Mouse (Mus musculus): ENCODE results near the gene Orai3. TPM values are rescaled to one million over a fixed set of nuclear protein-coding genes. Genes with fewer than 3 reads are reported as not detected.

Orai3 gene
- total and polyA plus RNA-seq, 3 experiments, result 10.3 to 16.9 (median 11.6) TPM

- Histone ChIP-seq H3K36me3 (replicated peaks in 1 of 2; ENCODE audit: control insufficient read depth in 1 of 2, insufficient read depth in 1 of 2, low read length in 1 of 2) (peaks cover 16 to 19% of the 10 kb centered on the region in 2 experiments), H3K4me3 (replicated peaks in 1 of 3; ENCODE audit: low read depth in 2 of 3, low read length in 2 of 3, poor library complexity in 1 of 3) (peak within 1 kb of the TSS; percentile 71 to 98 (median 87)), H3K27ac (ENCODE audit: insufficient read depth, low read depth) (peak within 1 kb of the TSS; percentile 73), H3K4me2 (ENCODE audit: insufficient read depth, low read depth, poor library complexity, severe bottlenecking) (peak within 1 kb of the TSS; percentile 87), H3K27me3 (replicated peaks) (no peaks in the 10 kb centered on the region), H3K9me3 (replicated peaks; ENCODE audit: low read length) (peaks cover 2% of the 10 kb centered on the region), H3K79me2 (replicated peaks; ENCODE audit: control insufficient read depth, extremely low read depth, insufficient read depth, poor library complexity, severe bottlenecking) (no peaks in the 10 kb centered on the region), H3K9ac (ENCODE audit: insufficient read depth, low read depth) (peak within 1 kb of the TSS; percentile 73), H3K4me1 (ENCODE audit: control insufficient read depth in 1 of 2, insufficient read depth in 2 of 2) (peaks cover 4 to 18% of the 10 kb centered on the region in 2 experiments; a peak in 3 of 4 replicates)
- in situ Hi-C loops (cut with MboI; ENCODE audit: low pct_ligation_motif_present, low pct_unique_long_range_greater_than_20kb, low sequenced_read_pairs), result no loop called here
- DNase-seq (ENCODE audit: extremely low read depth), result peak; percentile 82
- dilution Hi-C loops (cut with MboI; ENCODE audit: extremely low pct_ligation_motif_present, extremely low pct_unique_long_range_greater_than_20kb, low sequenced_read_pairs), result no loop called here
- peak; percentile 64 for TF ChIP-seq MAX (IDR thresholded peaks at IDR 0.05; ENCODE audit: low read length)
- TF ChIP-seq SIN3A (IDR thresholded peaks at IDR 0.05; ENCODE audit: low read length), result peak; percentile 62; the same call in 1 of the 2 replicates
- TF ChIP-seq UBTF (IDR thresholded peaks at IDR 0.05; ENCODE audit: low read depth, low read length), result 0 out of 2 replicates have a peak, but pooled peaks have one; percentile 36
- peak; percentile 95 for TF ChIP-seq MAZ (IDR thresholded peaks at IDR 0.05; ENCODE audit: low read depth, low read length)
- TF ChIP-seq ZC3H11A (IDR thresholded peaks at IDR 0.05; ENCODE audit: low read depth, low read length), result peak; percentile 32; the same call in 1 of the 2 replicates
- TF ChIP-seq ZNF384 (IDR thresholded peaks at IDR 0.05; ENCODE audit: low read depth, low read length), result no peak
- TF ChIP-seq USF2 (conservative IDR thresholded peaks at IDR 0.05; ENCODE audit: low read depth, low read length), result no peak
- no peak for TF ChIP-seq USF1 (IDR thresholded peaks at IDR 0.05; ENCODE audit: low read depth, low read length)
- no peak for TF ChIP-seq POLR2AphosphoS2 (IDR thresholded peaks at IDR 0.05; ENCODE audit: low read depth, low read length)
- peak; percentile 70 for TF ChIP-seq MYC (IDR thresholded peaks at IDR 0.05; ENCODE audit: low read depth, low read length)
- peak; percentile 69 for TF ChIP-seq SMC3 (IDR thresholded peaks at IDR 0.05; ENCODE audit: low read depth, low read length)
- TF ChIP-seq NELFE (IDR thresholded peaks at IDR 0.05; ENCODE audit: low read depth, low read length), result peak; percentile 51
- TF ChIP-seq RCOR1 (conservative IDR thresholded peaks at IDR 0.05; ENCODE audit: low read depth, low read length), result 0 out of 2 replicates have a peak, but pooled peaks have one; percentile 36
- TF ChIP-seq JUN (IDR thresholded peaks at IDR 0.05; ENCODE audit: insufficient read depth, low read depth, low read length), result no peak
- TF ChIP-seq BHLHE40 (IDR thresholded peaks at IDR 0.05; ENCODE audit: low read depth, low read length), result no peak
- peak; percentile 28 to 86; a peak in 2 of 4 replicates for TF ChIP-seq CTCF (conservative IDR thresholded peaks at IDR 0.05 in 1 of 2, IDR thresholded peaks at IDR 0.05 in 1 of 2; ENCODE audit: low read depth in 2 of 2, low read length in 2 of 2)
- 0 out of 2 replicates have a peak, but pooled peaks have one; percentile 24 for TF ChIP-seq CHD2 (IDR thresholded peaks at IDR 0.05; ENCODE audit: low read length)
- peak; percentile 39; the same call in 1 of the 2 replicates for TF ChIP-seq ELF1 (IDR thresholded peaks at IDR 0.05; ENCODE audit: low read depth, low read length)
- peak; percentile 56 for TF ChIP-seq RAD21 (IDR thresholded peaks at IDR 0.05; ENCODE audit: low read depth, low read length)
- peak; percentile 49; the same call in 1 of the 2 replicates for TF ChIP-seq IRF4 (IDR thresholded peaks at IDR 0.05; ENCODE audit: low read depth, low read length)
- no peak for TF ChIP-seq TBP (conservative IDR thresholded peaks at IDR 0.05; ENCODE audit: low read depth, low read length)
- TF ChIP-seq HCFC1 (IDR thresholded peaks at IDR 0.05; ENCODE audit: low read depth, low read length), result peak; percentile 54
- peak; percentile 28 for TF ChIP-seq POLR2A (IDR thresholded peaks at IDR 0.05; ENCODE audit: low read depth, low read length)
- no peak; the same call in 1 of the 2 replicates for TF ChIP-seq CHD1 (IDR thresholded peaks at IDR 0.05; ENCODE audit: low read depth, low read length)
- no peak for TF ChIP-seq TCF12 (IDR thresholded peaks at IDR 0.05; ENCODE audit: low read depth, low read length)
- TF ChIP-seq ZKSCAN1 (IDR thresholded peaks at IDR 0.05; ENCODE audit: borderline replicate concordance, low read depth, low read length), result no peak
- 0 out of 2 replicates have a peak, but pooled peaks have one; percentile 26 for TF ChIP-seq E2F4 (IDR thresholded peaks at IDR 0.05; ENCODE audit: insufficient replicate concordance, low read depth, low read length)
- TF ChIP-seq ZMIZ1 (IDR thresholded peaks at IDR 0.05; ENCODE audit: low read depth, low read length), result 0 out of 2 replicates have a peak, but pooled peaks have one; percentile 53
- TF ChIP-seq MEF2A (IDR thresholded peaks at IDR 0.05; ENCODE audit: borderline replicate concordance, low read depth, low read length), result 0 out of 2 replicates have a peak, but pooled peaks have one; percentile 32
- TF ChIP-seq PAX5 (IDR thresholded peaks at IDR 0.05; ENCODE audit: low read length), result no peak
- no peak for TF ChIP-seq GABPA (IDR thresholded peaks at IDR 0.05; ENCODE audit: insufficient replicate concordance, low read depth, low read length)
- TF ChIP-seq MXI1 (IDR thresholded peaks at IDR 0.05; ENCODE audit: low read depth, low read length), result peak; percentile 56
Measured at GRCm38 (mm10) chr7:127744366-127745045, 25.1 kb upstream of the Orai3 start, which contains the start of gene Fbxl19. TSS of gene Fbxl19 (plus strand) at chr7:127744543.

Measured in CH12.LX (cell line).